Mouse (Mus musculus): ENCODE results near the gene Stap1. TPM values are rescaled to one million over a fixed set of nuclear protein-coding genes. Genes with fewer than 3 reads are reported as not detected.

Gene Stap1
- 0.12 TPM in 2 replicates for polyA plus RNA-seq (2012; rRNA removed)

DNA sequence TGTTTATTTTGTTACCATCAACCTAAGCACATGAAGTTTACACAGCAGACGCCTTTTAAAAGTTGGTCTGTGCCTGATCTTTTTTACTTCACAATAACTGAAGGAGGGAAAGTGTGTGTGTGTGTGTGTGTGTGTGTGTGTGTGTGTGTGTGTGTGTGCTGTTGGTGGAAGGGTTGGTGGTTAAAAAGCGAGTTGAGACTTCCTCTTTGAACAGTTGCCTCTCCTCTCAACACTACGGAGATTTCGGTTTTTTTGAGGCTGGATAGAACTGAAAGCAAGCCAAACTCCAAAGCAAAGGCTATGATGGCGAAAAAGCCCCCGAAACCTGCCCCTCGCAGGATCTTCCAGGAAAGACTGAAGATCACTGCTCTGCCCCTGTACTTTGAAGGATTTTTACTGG is at the start of gene Stap1:
Gene Stap1 (plus strand): TSS at position 209 of the 400 bp plus-strand sequence.

DNA sequence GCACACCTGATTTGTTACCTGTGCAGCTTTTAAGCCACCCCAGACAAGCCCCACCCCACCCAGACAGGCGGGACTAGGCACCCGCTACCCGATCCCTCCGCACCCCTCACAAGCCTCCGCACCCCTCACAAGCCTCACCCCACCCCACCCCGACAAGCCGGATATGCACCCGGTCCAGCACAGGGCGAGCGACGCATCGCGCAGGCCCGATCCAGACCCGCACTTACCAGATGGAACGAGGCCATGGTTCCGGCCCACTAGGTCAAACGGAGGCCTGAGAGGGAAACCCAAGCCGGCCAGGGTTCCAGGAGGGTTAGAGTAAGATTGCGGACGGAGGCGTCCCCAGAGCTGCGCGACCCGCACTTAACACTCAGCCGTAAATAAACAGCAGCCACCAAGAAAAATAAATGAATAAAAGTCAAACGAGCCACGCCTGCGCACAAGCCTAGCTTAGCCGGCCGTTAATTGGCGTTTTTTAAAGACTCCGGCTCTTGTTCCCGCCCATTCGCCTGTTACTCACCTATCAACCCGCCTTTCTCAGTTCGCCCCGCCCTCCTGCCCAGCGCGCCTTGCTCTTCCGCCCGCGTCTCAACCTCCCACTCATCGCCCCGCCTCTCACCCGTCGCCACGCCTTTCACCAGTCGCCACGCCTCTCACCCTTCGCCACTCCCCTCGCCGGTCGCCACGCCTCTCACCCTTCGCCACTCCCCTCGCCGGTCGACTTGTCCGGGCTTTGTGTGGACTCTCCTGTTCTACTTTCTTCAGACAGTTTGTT is 6.3 kb upstream of the Stap1 start, which contains the start of gene Cenpc1:
Gene Cenpc1 (minus strand): TSS at position 483 of the 775 bp plus-strand sequence.

Other genes starting within 250 kb of the Stap1 start
- 27.4 and 28.0 TPM in 2 replicates for gene Cenpc1, start 6.2 kb upstream of the Stap1 start, polyA plus RNA-seq (2012; rRNA removed)
- gene Uba6, start 101.1 kb downstream of the Stap1 start, polyA plus RNA-seq (2012; rRNA removed), result 9.6 and 15.7 TPM in 2 replicates
- not detected in 2 replicates for gene Gnrhr, start 126.2 kb downstream of the Stap1 start, polyA plus RNA-seq (2012; rRNA removed)
- not detected in 2 replicates for gene Tmprss11c, start 217.6 kb downstream of the Stap1 start, polyA plus RNA-seq (2012; rRNA removed)

Measured in central nervous system, embryonic 11.5 days (tissue).